Mouse (Mus musculus) liver (tissue): ENCODE data around the gene Arap2.

Experiments
- DNase-seq: peaks from one replicate; pipeline ENCODE4 v3.0.0-alpha.2; 2020; ENCODE audit warnings: mixed read lengths

The Arap2 gene

GRCm38 (mm10) chr5:62765784-62766701, at the start of gene Arap2:
TSS of gene Arap2 (minus strand) at chr5:62766159.
- peak; percentile 34 for DNase-seq

- DNase-seq: no peak
Measured at GRCm38 (mm10) chr5:62815741-62816140, 49.8 kb upstream of the Arap2 start.

- no peak for DNase-seq
Measured at GRCm38 (mm10) chr5:62814072-62814414, 48.1 kb upstream of the Arap2 start.

- no peak for DNase-seq
Measured at GRCm38 (mm10) chr5:62813402-62814071, 47.6 kb upstream of the Arap2 start, which contains the start of gene Dthd1. TSS of gene Dthd1 (plus strand) at chr5:62813823.

GRCm38 (mm10) chr5:62792776-62793175, 26.8 kb upstream of the Arap2 start:
- no peak for DNase-seq

GRCm38 (mm10) chr5:62790921-62791564, 25.1 kb upstream of the Arap2 start:
- DNase-seq: no peak

- DNase-seq: no peak
Measured at GRCm38 (mm10) chr5:62786809-62787208, 20.9 kb upstream of the Arap2 start.

GRCm38 (mm10) chr5:62778682-62779081, 12.7 kb upstream of the Arap2 start:
- DNase-seq: no peak

- DNase-seq: no peak
Measured at GRCm38 (mm10) chr5:62777804-62778203, 11.8 kb upstream of the Arap2 start.

- no peak for DNase-seq
Measured at GRCm38 (mm10) chr5:62771775-62772599, 6.0 kb upstream of the Arap2 start.

- DNase-seq: no peak
Measured at GRCm38 (mm10) chr5:62765459-62765783, 538 bp downstream of the Arap2 start.

- no peak for DNase-seq
Measured at GRCm38 (mm10) chr5:62764161-62764560, 1.8 kb downstream of the Arap2 start.

- DNase-seq: no peak
Measured at GRCm38 (mm10) chr5:62763046-62763445, 2.9 kb downstream of the Arap2 start.

- no peak for DNase-seq
Measured at GRCm38 (mm10) chr5:62762298-62762960, 3.5 kb downstream of the Arap2 start.

GRCm38 (mm10) chr5:62760791-62761504, 5.0 kb downstream of the Arap2 start:
- no peak for DNase-seq

- DNase-seq: no peak
Measured at GRCm38 (mm10) chr5:62755808-62756527, 10.0 kb downstream of the Arap2 start.

- no peak for DNase-seq
Measured at GRCm38 (mm10) chr5:62752934-62753333, 13.0 kb downstream of the Arap2 start.

GRCm38 (mm10) chr5:62751692-62752091, 14.3 kb downstream of the Arap2 start:
- DNase-seq: no peak

- no peak for DNase-seq
Measured at GRCm38 (mm10) chr5:62748168-62748567, 17.8 kb downstream of the Arap2 start.

GRCm38 (mm10) chr5:62743220-62743922, 22.6 kb downstream of the Arap2 start:
- no peak for DNase-seq
